Mouse (Mus musculus): ENCODE measurements around the gene E030030I06Rik. TPM values are rescaled to one million over a fixed set of nuclear protein-coding genes. Genes with fewer than 3 reads are reported as not detected.
"Not testable (repeated sequence)": the region's sequence is repeated elsewhere in the genome, so short reads cannot be mapped to it uniquely, and the experiment has no call there.

The E030030I06Rik gene
- polyA plus RNA-seq, 1 experiment from 2014 or later, result 12.9 TPM

- H3K4me1 ChIP-seq (replicated peaks; ENCODE audit: control insufficient read depth, insufficient read depth); H3K9ac ChIP-seq (ENCODE audit: low read length); H3K4me3 ChIP-seq (ENCODE audit: low read depth, low read length); ATAC-seq (ENCODE audit: low FRiP score, low TSS enrichment); DNase-seq (ENCODE audit: low spot score); H3K36me3 ChIP-seq (ENCODE audit: control insufficient read depth, insufficient read depth, low read length); H3K9me3 ChIP-seq (ENCODE audit: control insufficient read depth, low read length); H3K27ac ChIP-seq (replicated peaks); H3K27me3 ChIP-seq (ENCODE audit: control insufficient read depth, insufficient read depth, low read length); H3K4me2 ChIP-seq (replicated peaks; ENCODE audit: low read depth): not testable (repeated sequence)
- 57% methylated on average over 2 of the region's 2 CpGs for WGBS
These were observed 17.0 kb upstream of the E030030I06Rik start for GRCm38 (mm10) chr10:22166025-22166424.

DNA sequence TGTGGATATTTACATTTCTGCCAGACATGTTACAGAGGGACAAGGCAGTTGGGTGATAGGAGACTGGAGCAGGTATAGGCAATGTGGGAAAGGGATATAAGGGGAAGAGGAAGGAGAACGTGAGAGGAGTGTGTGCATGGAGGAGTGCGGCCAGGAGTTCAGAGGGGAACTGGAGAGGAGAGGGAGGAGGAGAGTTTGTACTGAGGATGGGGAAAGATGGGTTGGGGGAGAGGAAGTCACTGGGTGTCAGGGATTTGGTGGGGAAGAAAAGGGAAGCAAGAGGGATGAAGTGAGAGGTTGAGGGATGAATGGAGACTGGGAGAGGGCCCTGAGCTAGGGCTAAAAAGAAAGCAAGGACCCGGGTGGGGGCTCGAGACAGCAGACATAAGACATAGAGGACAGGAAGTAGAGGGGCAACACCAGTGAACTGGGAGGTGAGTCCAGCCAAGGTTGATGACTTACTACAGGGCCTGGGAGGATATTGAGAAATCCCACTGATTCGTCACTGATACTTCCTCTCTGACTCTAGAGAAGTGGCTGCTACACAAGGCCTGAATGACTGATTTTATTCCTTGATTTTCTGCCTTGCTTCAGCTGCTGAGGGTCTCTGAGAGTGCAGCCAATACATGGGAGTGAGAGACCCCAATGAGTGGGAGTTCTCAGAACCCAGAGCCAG is 16.4 kb upstream of the E030030I06Rik start:
- not testable (repeated sequence) for H3K27me3 ChIP-seq (ENCODE audit: control insufficient read depth, insufficient read depth, low read length); H3K4me3 ChIP-seq (ENCODE audit: low read depth, low read length); H3K9ac ChIP-seq (ENCODE audit: low read length); H3K27ac ChIP-seq (replicated peaks); ATAC-seq (ENCODE audit: low FRiP score, low TSS enrichment); H3K4me2 ChIP-seq (replicated peaks; ENCODE audit: low read depth); H3K36me3 ChIP-seq (ENCODE audit: control insufficient read depth, insufficient read depth, low read length); H3K4me1 ChIP-seq (replicated peaks; ENCODE audit: control insufficient read depth, insufficient read depth); H3K9me3 ChIP-seq (ENCODE audit: control insufficient read depth, low read length); DNase-seq (ENCODE audit: low spot score)
- 63% methylated on average over 5 of the region's 5 CpGs for WGBS

DNA sequence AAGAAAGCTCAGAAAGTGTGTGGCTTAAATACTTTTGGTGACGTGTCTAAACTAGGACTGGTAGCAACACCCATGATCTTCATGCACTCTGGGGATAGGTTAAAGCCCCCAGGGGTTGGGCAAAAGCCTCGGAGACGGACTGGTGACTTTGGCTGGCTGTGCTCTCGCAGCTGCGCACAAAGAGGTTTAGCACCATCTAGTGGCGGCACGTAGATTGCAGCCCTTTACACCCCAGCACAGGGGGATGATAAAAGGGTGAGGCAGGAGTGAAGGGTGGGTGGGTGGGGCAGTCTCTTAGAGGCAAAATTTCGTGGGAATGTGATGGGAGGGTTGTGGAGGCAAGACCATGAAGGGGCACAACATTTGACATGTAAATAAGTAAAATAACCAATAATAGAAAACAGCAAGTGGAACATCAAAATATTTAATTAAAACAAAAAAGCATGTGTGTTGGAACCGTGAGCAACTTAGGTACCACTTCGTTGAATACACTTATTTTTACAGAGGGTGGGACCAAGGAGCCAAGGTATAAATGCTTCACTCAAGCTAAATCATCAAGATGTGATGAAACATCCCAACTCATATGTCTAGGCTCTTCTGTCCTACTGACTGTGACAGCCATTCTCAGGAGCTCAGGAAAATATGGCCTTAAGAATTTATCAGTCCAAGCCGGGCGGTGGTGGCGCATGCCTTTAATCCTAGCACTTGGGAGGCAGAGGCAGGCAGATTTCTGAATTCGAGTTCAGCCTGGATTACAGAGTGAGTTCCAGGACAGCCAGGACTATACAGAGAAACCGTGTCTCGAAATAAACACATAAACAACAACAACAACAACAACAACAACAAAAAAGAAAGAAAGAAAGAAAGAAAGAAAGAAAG is 14.9 kb upstream of the E030030I06Rik start:
- ATAC-seq (ENCODE audit: low FRiP score, low TSS enrichment), result peak; percentile 39; the same call in 1 of the 2 replicates
- not testable (repeated sequence) for H3K27ac ChIP-seq (replicated peaks); H3K4me3 ChIP-seq (ENCODE audit: low read depth, low read length); H3K27me3 ChIP-seq (ENCODE audit: control insufficient read depth, insufficient read depth, low read length); H3K36me3 ChIP-seq (ENCODE audit: control insufficient read depth, insufficient read depth, low read length); H3K4me1 ChIP-seq (replicated peaks; ENCODE audit: control insufficient read depth, insufficient read depth); H3K9me3 ChIP-seq (ENCODE audit: control insufficient read depth, low read length); H3K9ac ChIP-seq (ENCODE audit: low read length)
- whole genome bisulfite sequencing, result 35% methylated on average over 13 of the region's 16 CpGs
- peak overlapping the region; percentile 25; the same call in 1 of the 2 replicates for H3K4me2 ChIP-seq (replicated peaks; ENCODE audit: low read depth)
- TF ChIP-seq CTCF (IDR thresholded peaks at IDR 0.05; ENCODE audit: low read depth), result peak; percentile 68
- peak; percentile 54 for DNase-seq (ENCODE audit: low spot score)

DNA sequence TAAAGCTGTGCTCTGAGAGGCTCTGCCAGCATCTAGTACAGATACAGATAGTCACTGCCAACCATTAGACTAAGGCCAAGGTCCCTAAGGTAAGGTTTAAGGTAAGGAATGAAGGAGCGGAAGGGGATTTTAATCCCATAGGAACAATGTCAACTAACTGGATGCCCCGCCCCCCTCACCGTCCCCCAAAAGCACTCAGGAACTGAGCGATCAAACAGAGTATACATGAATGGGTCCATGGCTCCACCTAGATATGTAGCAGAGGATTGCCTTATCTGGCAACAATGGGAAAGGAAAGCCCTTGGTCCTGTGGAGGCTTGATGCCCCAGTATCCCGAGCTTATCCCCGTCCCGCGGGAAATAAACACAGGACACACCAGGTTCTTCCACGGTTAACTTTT is 14.2 kb upstream of the E030030I06Rik start:
- not testable (repeated sequence) for H3K9ac ChIP-seq (ENCODE audit: low read length); H3K4me3 ChIP-seq (ENCODE audit: low read depth, low read length); H3K36me3 ChIP-seq (ENCODE audit: control insufficient read depth, insufficient read depth, low read length); H3K4me1 ChIP-seq (replicated peaks; ENCODE audit: control insufficient read depth, insufficient read depth); ATAC-seq (ENCODE audit: low FRiP score, low TSS enrichment); DNase-seq (ENCODE audit: low spot score); H3K9me3 ChIP-seq (ENCODE audit: control insufficient read depth, low read length); H3K27ac ChIP-seq (replicated peaks); H3K27me3 ChIP-seq (ENCODE audit: control insufficient read depth, insufficient read depth, low read length)
- 7% methylated on average over 9 of the region's 9 CpGs for WGBS
- peak overlapping the region; percentile 25; the same call in 1 of the 2 replicates for H3K4me2 ChIP-seq (replicated peaks; ENCODE audit: low read depth)

GRCm38 (mm10) chr10:22159581-22160140 is 10.6 kb upstream of the E030030I06Rik start:
- TF ChIP-seq EP300 (optimal IDR thresholded peaks at IDR 0.05) (no peak), CTCF (IDR thresholded peaks at IDR 0.05; ENCODE audit: low read depth) (no peak)
- H3K9ac ChIP-seq (ENCODE audit: low read length), result no peak overlapping the region
- H3K4me3 ChIP-seq (ENCODE audit: low read depth, low read length), result no peak overlapping the region
- no peaks in the 10 kb centered on the region for H3K36me3 ChIP-seq (ENCODE audit: control insufficient read depth, insufficient read depth, low read length)
- no peak; the same call in 1 of the 2 replicates for ATAC-seq (ENCODE audit: low FRiP score, low TSS enrichment)
- no peak overlapping the region for H3K27ac ChIP-seq (replicated peaks)
- no peak overlapping the region for H3K4me2 ChIP-seq (replicated peaks; ENCODE audit: low read depth)
- H3K4me1 ChIP-seq (replicated peaks; ENCODE audit: control insufficient read depth, insufficient read depth), result no peaks in the 10 kb centered on the region
- H3K27me3 ChIP-seq (ENCODE audit: control insufficient read depth, insufficient read depth, low read length), result peaks cover 11% of the 10 kb centered on the region; the same call in 1 of the 2 replicates
- WGBS, result 15% methylated on average over 23 of the region's 23 CpGs
- DNase-seq (ENCODE audit: low spot score), result no peak
- H3K9me3 ChIP-seq (ENCODE audit: control insufficient read depth, low read length), result no peaks in the 10 kb centered on the region

DNA sequence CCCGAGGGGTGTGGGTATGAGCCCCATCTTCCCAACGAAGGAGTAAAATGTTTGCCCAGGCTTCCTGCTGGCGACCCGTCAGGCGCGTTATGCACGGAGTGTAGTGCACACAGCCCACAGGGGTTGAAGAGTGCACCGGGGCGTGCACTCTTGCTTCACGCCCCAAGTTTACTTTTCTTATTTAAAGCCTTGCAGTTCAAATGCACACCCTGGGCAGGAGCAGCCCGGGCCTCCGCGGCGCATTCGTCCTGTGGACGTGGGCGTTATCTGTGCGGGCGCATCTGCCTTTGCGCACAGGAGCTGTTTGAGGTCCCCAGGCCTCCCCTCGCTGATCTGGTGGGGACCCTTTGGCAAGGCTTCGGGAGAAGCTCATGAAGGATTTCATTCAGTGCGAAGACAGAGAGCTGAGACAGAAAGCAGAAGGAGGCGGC is 10.1 kb upstream of the E030030I06Rik start:
- WGBS, result 1% methylated on average over 24 of the region's 24 CpGs
- Histone ChIP-seq H3K4me1 (replicated peaks; ENCODE audit: control insufficient read depth, insufficient read depth) (no peaks in the 10 kb centered on the region), H3K27me3 (ENCODE audit: control insufficient read depth, insufficient read depth, low read length) (peaks cover 11% of the 10 kb centered on the region; the same call in 1 of the 2 replicates), H3K9me3 (ENCODE audit: control insufficient read depth, low read length) (no peaks in the 10 kb centered on the region), H3K9ac (ENCODE audit: low read length) (no peak overlapping the region), H3K36me3 (ENCODE audit: control insufficient read depth, insufficient read depth, low read length) (no peaks in the 10 kb centered on the region), H3K27ac (replicated peaks) (no peak overlapping the region), H3K4me3 (ENCODE audit: low read depth, low read length) (peak overlapping the region; percentile 35), H3K4me2 (replicated peaks; ENCODE audit: low read depth) (peak overlapping the region; percentile 50)
- peak; percentile 69; the same call in 1 of the 2 replicates for ATAC-seq (ENCODE audit: low FRiP score, low TSS enrichment)
- TF ChIP-seq EP300 (optimal IDR thresholded peaks at IDR 0.05), result no peak
- TF ChIP-seq CTCF (IDR thresholded peaks at IDR 0.05; ENCODE audit: low read depth), result no peak
- peak; percentile 59 for DNase-seq (ENCODE audit: low spot score)

Data from stomach, postnatal 0 days (tissue).